Comparison of ENCODE assay signal across 11 mouse cellular contexts in genomic region chr5:113829566-113830291, GRCm38 (mm10). TPM values are rescaled to one million over a fixed set of nuclear protein-coding genes. Genes with fewer than 3 reads are reported as not detected.
DNase-seq lines count a peak whose midpoint lies in the region; ATAC-seq and TF ChIP-seq lines count a peak whose summit lies in the region.
"Had no signal": no experiment of that assay in that cellular context is flagged by ENCODE, and none has a peak within 500 bp of the region (broad histone marks: within the 10 kb centered on the region; RNA-seq: fewer than 3 reads in every experiment).

No protein-coding gene starts in this region.

- no peak for TF ChIP-seq CTCF in thymus, adult 2 months (IDR thresholded peaks at IDR 0.05; ENCODE audit: borderline replicate concordance, control insufficient read depth, extremely low read depth, insufficient read depth, low read length, poor library complexity)

- H3K27me3 ChIP-seq in heart, embryonic 15.5 days, result no peaks in the 10 kb centered on the region
- peaks cover 2% of the 10 kb centered on the region; the same call in 1 of the 2 replicates for H3K27me3 ChIP-seq in heart, embryonic 11.5 days (ENCODE audit: control insufficient read depth, insufficient read depth, low read length)
- no peaks in the 10 kb centered on the region for H3K27me3 ChIP-seq in thymus, adult 2 months (ENCODE audit: control insufficient read depth, insufficient read depth, low read length)
- H3K27me3 ChIP-seq in liver, embryonic 13.5 days, result no peaks in the 10 kb centered on the region
- H3K27me3 ChIP-seq in forebrain, embryonic 15.5 days, result no peaks in the 10 kb centered on the region
- H3K27me3 ChIP-seq: limb, embryonic 12.5 days had no signal

- no peaks in the 10 kb centered on the region for H3K4me1 ChIP-seq in heart, embryonic 15.5 days (replicated peaks)
- no peaks in the 10 kb centered on the region for H3K4me1 ChIP-seq in heart, embryonic 11.5 days (ENCODE audit: control insufficient read depth, insufficient read depth, low read length)
- peaks cover 66% of the 10 kb centered on the region for H3K4me1 ChIP-seq in thymus, adult 2 months (replicated peaks; ENCODE audit: control insufficient read depth, insufficient read depth, low read length)
- peaks cover 47% of the 10 kb centered on the region for H3K4me1 ChIP-seq in liver, embryonic 13.5 days (replicated peaks)
- H3K4me1 ChIP-seq in forebrain, embryonic 15.5 days, result 0 out of 2 replicates have a peak, but pooled peaks cover 5% of the 10 kb centered on the region

- no peak for TF ChIP-seq POLR2A in thymus, adult 2 months (IDR thresholded peaks at IDR 0.05; ENCODE audit: control insufficient read depth, extremely low read depth, insufficient read depth, low read length, poor library complexity)

- no peaks in the 10 kb centered on the region for H3K36me3 ChIP-seq in heart, embryonic 15.5 days
- H3K36me3 ChIP-seq in heart, embryonic 11.5 days (ENCODE audit: control insufficient read depth, insufficient read depth, low read length), result no peaks in the 10 kb centered on the region
- peaks cover 3% of the 10 kb centered on the region; the same call in 1 of the 2 replicates for H3K36me3 ChIP-seq in thymus, adult 2 months (ENCODE audit: control insufficient read depth, insufficient read depth, low read length)
- no peaks in the 10 kb centered on the region for H3K36me3 ChIP-seq in liver, embryonic 13.5 days
- H3K36me3 ChIP-seq in forebrain, embryonic 15.5 days, result no peaks in the 10 kb centered on the region
- H3K36me3 ChIP-seq: limb, embryonic 12.5 days had no signal

- no peak for ATAC-seq in heart, embryonic 15.5 days (replicated peaks; ENCODE audit: insufficient number of reproducible peaks, insufficient read depth, low FRiP score, low read depth)
- ATAC-seq in heart, embryonic 11.5 days (replicated peaks; ENCODE audit: insufficient number of reproducible peaks, low FRiP score, low TSS enrichment), result no peak
- peak; percentile 15 for ATAC-seq in liver, embryonic 13.5 days (ENCODE audit: low read depth)
- no peak for ATAC-seq in granulocyte monocyte progenitor cell, adult 5-6 weeks (replicated peaks; ENCODE audit: poor library complexity, severe bottlenecking)
- no peak for ATAC-seq in forebrain, embryonic 15.5 days (replicated peaks)
- ATAC-seq: hindbrain, embryonic 16.5 days had no signal

- no peak overlapping the region for H3K4me2 ChIP-seq in heart, embryonic 15.5 days
- H3K4me2 ChIP-seq in heart, embryonic 11.5 days, result no peak overlapping the region
- peak overlapping the region; percentile 47 for H3K4me2 ChIP-seq in liver, embryonic 13.5 days
- H3K4me2 ChIP-seq in forebrain, embryonic 15.5 days (replicated peaks), result no peak overlapping the region
- H3K4me2 ChIP-seq: limb, embryonic 12.5 days had no signal

- H3K4me3 ChIP-seq in heart, embryonic 15.5 days, result peak overlapping the region; percentile 30
- no peak overlapping the region for H3K4me3 ChIP-seq in heart, embryonic 11.5 days (ENCODE audit: low read depth, low read length)
- peak overlapping the region; percentile 88 for H3K4me3 ChIP-seq in thymus, adult 2 months (ENCODE audit: control insufficient read depth, insufficient read depth, low read length)
- peak overlapping the region; percentile 37 for H3K4me3 ChIP-seq in liver, embryonic 13.5 days (replicated peaks)
- H3K4me3 ChIP-seq in forebrain, embryonic 15.5 days, result no peak overlapping the region
- H3K4me3 ChIP-seq: limb, embryonic 12.5 days had no signal

- H3K9me3 ChIP-seq in heart, embryonic 15.5 days (replicated peaks), result no peaks in the 10 kb centered on the region
- no peaks in the 10 kb centered on the region for H3K9me3 ChIP-seq in heart, embryonic 11.5 days (replicated peaks; ENCODE audit: control insufficient read depth, low read length)
- H3K9me3 ChIP-seq in liver, embryonic 13.5 days (replicated peaks), result no peaks in the 10 kb centered on the region
- H3K9me3 ChIP-seq in forebrain, embryonic 15.5 days, result no peaks in the 10 kb centered on the region
- H3K9me3 ChIP-seq: limb, embryonic 12.5 days had no signal

- DNase-seq in thymus, adult 2 months, result no peak
- no peak for DNase-seq in thymus, adult 18-20 months
- DNase-seq in liver, embryonic 13.5 days, result no peak
- DNase-seq in embryo, embryonic 11 days, result no peak
- DNase-seq: cerebellum, adult 11-12 months had no signal

- H3K27ac ChIP-seq in heart, embryonic 15.5 days, result no peak overlapping the region; the same call in 1 of the 2 replicates
- H3K27ac ChIP-seq in heart, embryonic 11.5 days (ENCODE audit: low read depth, low read length), result no peak overlapping the region
- H3K27ac ChIP-seq in thymus, adult 2 months (ENCODE audit: control insufficient read depth, insufficient read depth, low read length), result peak overlapping the region; percentile 90
- H3K27ac ChIP-seq in liver, embryonic 13.5 days, result peak overlapping the region; percentile 3; the same call in 1 of the 2 replicates
- H3K27ac ChIP-seq in forebrain, embryonic 15.5 days (replicated peaks), result no peak overlapping the region
- H3K27ac ChIP-seq: limb, embryonic 12.5 days had no signal

- 67% methylated on average over 7 of the region's 7 CpGs for WGBS in heart, embryonic 15.5 days
- 67% methylated on average over 7 of the region's 7 CpGs for WGBS in heart, embryonic 11.5 days (ENCODE audit: insufficient replicate concordance)
- 13% methylated on average over 7 of the region's 7 CpGs for WGBS in thymus, adult 2 months
- WGBS in liver, embryonic 13.5 days (ENCODE audit: insufficient replicate concordance), result 33% methylated on average over 7 of the region's 7 CpGs
- WGBS in forebrain, embryonic 15.5 days, result 85% methylated on average over 7 of the region's 7 CpGs

- no peak overlapping the region for H3K9ac ChIP-seq in heart, embryonic 15.5 days
- no peak overlapping the region for H3K9ac ChIP-seq in heart, embryonic 11.5 days (ENCODE audit: low read depth, low read length)
- peak overlapping the region; percentile 45 for H3K9ac ChIP-seq in liver, embryonic 13.5 days
- H3K9ac ChIP-seq in forebrain, embryonic 15.5 days (replicated peaks), result no peak overlapping the region
- H3K9ac ChIP-seq: limb, embryonic 12.5 days had no signal

RNA-seq across cellular contexts. Expression of gene Selplg, which starts 2.7 kb away (rescaled TPM):
- 2.7 and 18.4 TPM in 2 replicates for polyA plus RNA-seq in heart, embryonic 15.5 days (2015; fragmentation: Nextera tagmentation; extraction: Ambion mirVana)
- polyA plus RNA-seq in heart, embryonic 11.5 days (2014; fragmentation: Nextera tagmentation; extraction: Ambion mirVana), result 0.97 and 1.5 TPM in 2 replicates
- 755 and 783 TPM in 2 replicates for polyA plus RNA-seq in thymus, adult 2 months (2012; rRNA removed)
- polyA plus RNA-seq in liver, embryonic 13.5 days (2015; fragmentation: Nextera tagmentation; extraction: Ambion mirVana), result 10.1 and 11.6 TPM in 2 replicates
- 288 and 331 TPM in 2 replicates for total RNA-seq in granulocyte monocyte progenitor cell, adult 5-6 weeks (2014; fragmentation: Nextera tagmentation)
- total RNA-seq in granulocyte monocyte progenitor cell, adult 5-6 weeks (2017), result 99.4 and 109 TPM in 2 replicates
- 1.8 TPM in 2 replicates for polyA plus RNA-seq in forebrain, embryonic 15.5 days (2015; fragmentation: Nextera tagmentation; extraction: Ambion mirVana)

RNA-seq across cellular contexts. Expression of gene Tmem119, which starts 29.4 kb away (rescaled TPM):
- polyA plus RNA-seq in heart, embryonic 15.5 days (2015; fragmentation: Nextera tagmentation; extraction: Ambion mirVana), result 23.6 and 30.5 TPM in 2 replicates
- polyA plus RNA-seq in heart, embryonic 11.5 days (2014; fragmentation: Nextera tagmentation; extraction: Ambion mirVana), result 11.7 and 12.3 TPM in 2 replicates
- 8.8 and 11.7 TPM in 2 replicates for polyA plus RNA-seq in thymus, adult 2 months (2012; rRNA removed)
- 3.8 TPM in 2 replicates for polyA plus RNA-seq in liver, embryonic 13.5 days (2015; fragmentation: Nextera tagmentation; extraction: Ambion mirVana)
- total RNA-seq in granulocyte monocyte progenitor cell, adult 5-6 weeks (2014; fragmentation: Nextera tagmentation), result 11.1 and 13.4 TPM in 2 replicates
- 4.2 and 7.8 TPM in 2 replicates for total RNA-seq in granulocyte monocyte progenitor cell, adult 5-6 weeks (2017)
- 4.9 and 5.1 TPM in 2 replicates for polyA plus RNA-seq in forebrain, embryonic 15.5 days (2015; fragmentation: Nextera tagmentation; extraction: Ambion mirVana)

RNA-seq across cellular contexts. Expression of gene Iscu, which starts 57.2 kb away (rescaled TPM):
- 112 and 124 TPM in 2 replicates for polyA plus RNA-seq in heart, embryonic 15.5 days (2015; fragmentation: Nextera tagmentation; extraction: Ambion mirVana)
- 104 and 106 TPM in 2 replicates for polyA plus RNA-seq in heart, embryonic 11.5 days (2014; fragmentation: Nextera tagmentation; extraction: Ambion mirVana)
- 80.6 and 93.7 TPM in 2 replicates for polyA plus RNA-seq in thymus, adult 2 months (2012; rRNA removed)
- polyA plus RNA-seq in liver, embryonic 13.5 days (2015; fragmentation: Nextera tagmentation; extraction: Ambion mirVana), result 104 and 106 TPM in 2 replicates
- total RNA-seq in granulocyte monocyte progenitor cell, adult 5-6 weeks (2014; fragmentation: Nextera tagmentation), result 81.9 and 100 TPM in 2 replicates
- total RNA-seq in granulocyte monocyte progenitor cell, adult 5-6 weeks (2017), result 101 and 111 TPM in 2 replicates
- polyA plus RNA-seq in forebrain, embryonic 15.5 days (2015; fragmentation: Nextera tagmentation; extraction: Ambion mirVana), result 87.4 and 94.1 TPM in 2 replicates

RNA-seq across cellular contexts. Expression of gene Sart3, which starts 57.4 kb away (rescaled TPM):
- 30.8 and 39.8 TPM in 2 replicates for polyA plus RNA-seq in heart, embryonic 15.5 days (2015; fragmentation: Nextera tagmentation; extraction: Ambion mirVana)
- polyA plus RNA-seq in heart, embryonic 11.5 days (2014; fragmentation: Nextera tagmentation; extraction: Ambion mirVana), result 31.6 and 35.3 TPM in 2 replicates
- 47.5 and 53.1 TPM in 2 replicates for polyA plus RNA-seq in thymus, adult 2 months (2012; rRNA removed)
- polyA plus RNA-seq in liver, embryonic 13.5 days (2015; fragmentation: Nextera tagmentation; extraction: Ambion mirVana), result 21.2 and 24.2 TPM in 2 replicates
- 29.2 and 29.7 TPM in 2 replicates for total RNA-seq in granulocyte monocyte progenitor cell, adult 5-6 weeks (2014; fragmentation: Nextera tagmentation)
- total RNA-seq in granulocyte monocyte progenitor cell, adult 5-6 weeks (2017), result 31.1 and 38.5 TPM in 2 replicates
- 57.6 and 58.7 TPM in 2 replicates for polyA plus RNA-seq in forebrain, embryonic 15.5 days (2015; fragmentation: Nextera tagmentation; extraction: Ambion mirVana)

Comparison
In these comparisons a context has a peak if more than half of its experiments do, and no peak if none do; other contexts are left out.
1. H3K4me3 ChIP-seq: peak in heart, embryonic 15.5 days (single experiment), thymus, adult 2 months (single experiment) and liver, embryonic 13.5 days (single experiment); none in heart, embryonic 11.5 days (single experiment) and forebrain, embryonic 15.5 days (single experiment).
2. H3K27ac ChIP-seq: peak in thymus, adult 2 months (single experiment) and liver, embryonic 13.5 days (single experiment); none in heart, embryonic 15.5 days (single experiment), heart, embryonic 11.5 days (single experiment) and forebrain, embryonic 15.5 days (single experiment).
3. RNA of gene Selplg, which starts 2.7 kb away (polyA plus RNA-seq): 755 to 783 TPM in thymus, adult 2 months; 10.1 to 11.6 TPM in liver, embryonic 13.5 days, 2.7 to 18.4 TPM in heart, embryonic 15.5 days, 1.8 TPM in forebrain, embryonic 15.5 days and 0.97 to 1.5 TPM in heart, embryonic 11.5 days; every median in the first group is over 10 times any median in the second.